Mouse (Mus musculus): ENCODE measurements around the gene Ncmap.

Ncmap gene

GRCm38 (mm10) chr4:135396303-135396702, 1.7 kb downstream of the Ncmap start:
- no peak for DNase-seq

GRCm38 (mm10) chr4:135395375-135395774, 2.7 kb downstream of the Ncmap start:
- DNase-seq, result no peak

GRCm38 (mm10) chr4:135394666-135395065, 3.4 kb downstream of the Ncmap start:
- no peak for DNase-seq

GRCm38 (mm10) chr4:135393381-135393780, 4.6 kb downstream of the Ncmap start:
- DNase-seq, result no peak

- no peak for DNase-seq
Observed at GRCm38 (mm10) chr4:135392801-135393200, 5.2 kb downstream of the Ncmap start.

GRCm38 (mm10) chr4:135391014-135391413, 7.0 kb downstream of the Ncmap start:
- no peak for DNase-seq

GRCm38 (mm10) chr4:135385614-135386013, 12.4 kb downstream of the Ncmap start:
- no peak for DNase-seq

GRCm38 (mm10) chr4:135382316-135382715, 15.7 kb downstream of the Ncmap start:
- DNase-seq, result peak; percentile 67

GRCm38 (mm10) chr4:135381355-135381754, 16.7 kb downstream of the Ncmap start:
- DNase-seq, result no peak

- no peak for DNase-seq
Observed at GRCm38 (mm10) chr4:135377241-135377640, 20.8 kb downstream of the Ncmap start.

GRCm38 (mm10) chr4:135375444-135375843, 22.6 kb downstream of the Ncmap start:
- DNase-seq, result no peak

GRCm38 (mm10) chr4:135373299-135373698, 24.7 kb downstream of the Ncmap start:
- no peak for DNase-seq

GRCm38 (mm10) chr4:135370372-135370771, 27.7 kb downstream of the Ncmap start:
- peak; percentile 61 for DNase-seq

GRCm38 (mm10) chr4:135362828-135363227, 35.2 kb downstream of the Ncmap start:
- no peak for DNase-seq

GRCm38 (mm10) chr4:135361722-135362121, 36.3 kb downstream of the Ncmap start:
- DNase-seq, result no peak

- DNase-seq, result no peak
Observed at GRCm38 (mm10) chr4:135358736-135359135, 39.3 kb downstream of the Ncmap start.

GRCm38 (mm10) chr4:135357221-135357920, 40.7 kb downstream of the Ncmap start:
- DNase-seq, result peak; percentile 89

- peak; percentile 76 for DNase-seq
Observed at GRCm38 (mm10) chr4:135355886-135356550, 42.0 kb downstream of the Ncmap start.

- peak; percentile 84 for DNase-seq
Observed at GRCm38 (mm10) chr4:135354751-135355150, 43.3 kb downstream of the Ncmap start.

- peak; percentile 46 for DNase-seq
Observed at GRCm38 (mm10) chr4:135353794-135354450, 44.1 kb downstream of the Ncmap start.

GRCm38 (mm10) chr4:135353066-135353793, 44.8 kb downstream of the Ncmap start, which contains the start of gene Srrm1:
Gene Srrm1, minus strand, starts transcription at chr4:135353321.
- DNase-seq, result peak; percentile 98

GRCm38 (mm10) chr4:135352326-135353065, 45.5 kb downstream of the Ncmap start:
- peak; percentile 57 for DNase-seq
